Mouse (Mus musculus): Measurements from ENCODE around the gene C1qtnf1.

The C1qtnf1 gene

GRCm38 (mm10) chr11:118473842-118474500 is 46.0 kb downstream of the C1qtnf1 start:
- DNase-seq (ENCODE audit: low read depth, low spot score): peak; percentile 31

- DNase-seq (ENCODE audit: low read depth, low spot score): no peak
Measured at GRCm38 (mm10) chr11:118475496-118476083, 47.6 kb downstream of the C1qtnf1 start.

GRCm38 (mm10) chr11:118476396-118477373 is 48.7 kb downstream of the C1qtnf1 start, which contains the start of gene Engase:
Gene Engase, plus strand, starts transcription at chr11:118476829.
- peak; percentile 97 for DNase-seq (ENCODE audit: low read depth, low spot score)

- no peak for DNase-seq (ENCODE audit: low read depth, low spot score)
Measured at GRCm38 (mm10) chr11:118479776-118480175, 51.8 kb downstream of the C1qtnf1 start.

- DNase-seq (ENCODE audit: low read depth, low spot score): no peak
Measured at GRCm38 (mm10) chr11:118481231-118481630, 53.2 kb downstream of the C1qtnf1 start.

- DNase-seq (ENCODE audit: low read depth, low spot score): no peak
Measured at GRCm38 (mm10) chr11:118481751-118482150, 53.7 kb downstream of the C1qtnf1 start.

GRCm38 (mm10) chr11:118484169-118484568 is 56.2 kb downstream of the C1qtnf1 start:
- DNase-seq (ENCODE audit: low read depth, low spot score): no peak

GRCm38 (mm10) chr11:118485338-118485737 is 57.3 kb downstream of the C1qtnf1 start:
- DNase-seq (ENCODE audit: low read depth, low spot score): no peak

GRCm38 (mm10) chr11:118485780-118486179 is 57.8 kb downstream of the C1qtnf1 start:
- no peak for DNase-seq (ENCODE audit: low read depth, low spot score)

GRCm38 (mm10) chr11:118486281-118486680 is 58.3 kb downstream of the C1qtnf1 start:
- DNase-seq (ENCODE audit: low read depth, low spot score): no peak

GRCm38 (mm10) chr11:118486881-118487772 is 59.1 kb downstream of the C1qtnf1 start:
- DNase-seq (ENCODE audit: low read depth, low spot score): no peak

- peak; percentile 53 for DNase-seq (ENCODE audit: low read depth, low spot score)
Measured at GRCm38 (mm10) chr11:118488191-118488906, 60.3 kb downstream of the C1qtnf1 start.

GRCm38 (mm10) chr11:118488907-118489270 is 60.9 kb downstream of the C1qtnf1 start:
- no peak for DNase-seq (ENCODE audit: low read depth, low spot score)

- DNase-seq (ENCODE audit: low read depth, low spot score): peak; percentile 72
Measured at GRCm38 (mm10) chr11:118490566-118491218, 62.7 kb downstream of the C1qtnf1 start.

GRCm38 (mm10) chr11:118491230-118491629 is 63.2 kb downstream of the C1qtnf1 start:
- DNase-seq (ENCODE audit: low read depth, low spot score): no peak

GRCm38 (mm10) chr11:118493458-118493857 is 65.5 kb downstream of the C1qtnf1 start:
- no peak for DNase-seq (ENCODE audit: low read depth, low spot score)

GRCm38 (mm10) chr11:118494001-118494737 is 66.2 kb downstream of the C1qtnf1 start:
- DNase-seq (ENCODE audit: low read depth, low spot score): no peak

- DNase-seq (ENCODE audit: low read depth, low spot score): no peak
Measured at GRCm38 (mm10) chr11:118495065-118495464, 67.1 kb downstream of the C1qtnf1 start.

- no peak for DNase-seq (ENCODE audit: low read depth, low spot score)
Measured at GRCm38 (mm10) chr11:118496066-118496689, 68.2 kb downstream of the C1qtnf1 start.

Data from ZHBTc4 (cell line).